Mouse (Mus musculus) liver, embryonic 14.5 days (tissue): ENCODE results near the gene BC004004. TPM values are rescaled to one million over a fixed set of nuclear protein-coding genes. Genes with fewer than 3 reads are reported as not detected.

Source experiments
- ATAC-seq: fragments of 200-750 bp; cut with Nextera tagmentation; 2 replicates; pipeline ENCODE4 v1.8.0; 2017; ENCODE audit warnings: moderate number of reproducible peaks, mild to moderate bottlenecking, moderate library complexity; ENCODE audit not compliant: insufficient read depth
- DNase-seq, 3 experiments: peaks; one replicate each; pipeline ENCODE4 v3.0.0-alpha.2; 2012 to 2013; ENCODE audit warnings: low read depth in 3 of 3, low spot score in 3 of 3
- H3K27ac ChIP-seq: fragments of 300-500 bp; sonication (generic); 2 replicates; pipeline ENCODE4 v1.5.1; 2014; ENCODE audit warnings: moderate library complexity, mild to moderate bottlenecking, control low read depth, inconsistent platforms
- H3K27me3 ChIP-seq: fragments of 300-500 bp; sonication (generic); 2 replicates; pipeline ENCODE4 v1.6.1; 2014; ENCODE audit warnings: mild to moderate bottlenecking, low read length, moderate library complexity; ENCODE audit not compliant: control insufficient read depth, insufficient read depth
- H3K36me3 ChIP-seq: fragments of 300-500 bp; sonication (generic); replicated peaks from 2 replicates; pipeline ENCODE4 v1.6.1; 2014; ENCODE audit warnings: low read depth; ENCODE audit not compliant: control insufficient read depth, insufficient read depth
- H3K4me1 ChIP-seq, 2 experiments: fragments of 200-500 bp in 1 of 2; fragments of 300-500 bp in 1 of 2; sonication (generic) in 1 of 2; replicated peaks; 2 replicates each; pipeline ENCODE4 v1.6.1; 2012 to 2014; ENCODE audit warnings: antibody characterized with exemption in 1 of 2, inconsistent platforms in 1 of 2, low read length in 1 of 2; ENCODE audit not compliant: control insufficient read depth in 2 of 2, insufficient read depth in 2 of 2
- H3K4me2 ChIP-seq: fragments of 300-500 bp; sonication (generic); 2 replicates; pipeline ENCODE4 v1.6.1; 2014; ENCODE audit warnings: low read depth, mild to moderate bottlenecking, control low read depth, moderate library complexity
- H3K4me3 ChIP-seq, 2 experiments: fragments of 200-500 bp in 1 of 2; fragments of 300-500 bp in 1 of 2; sonication (generic) in 1 of 2; 2 replicates each; pipeline ENCODE4 v1.5.1; 2012 to 2014; ENCODE audit warnings: low read depth in 2 of 2, low read length in 2 of 2, mild to moderate bottlenecking in 2 of 2, control low read depth in 1 of 2, inconsistent platforms in 1 of 2, moderate library complexity in 1 of 2; ENCODE audit not compliant: insufficient read depth in 1 of 2
- H3K9ac ChIP-seq: fragments of 300-500 bp; sonication (generic); replicated peaks from 2 replicates; pipeline ENCODE4 v1.6.1; 2014; ENCODE audit warnings: mild to moderate bottlenecking, control low read depth, moderate library complexity
- H3K9me3 ChIP-seq: fragments of 300-500 bp; sonication (generic); 2 replicates; pipeline ENCODE4 v1.6.1; 2016; ENCODE audit warnings: low read length, mixed read lengths; ENCODE audit not compliant: control insufficient read depth
- CTCF ChIP-seq: IDR thresholded peaks from 2 replicates; pipeline ENCODE4 v1.5.1; 2016; ENCODE audit warnings: antibody characterized with exemption, low read depth, control low read depth
- EP300 ChIP-seq: IDR thresholded peaks from 2 replicates; pipeline ENCODE4 v1.6.1; 2016; ENCODE audit warnings: antibody characterized with exemption, low read depth
- WGBS: fragments of 180-500 bp; shearing (Covaris S2); extraction: QIAGEN DNeasy Blood & Tissue Kit; methylation state at CpG from one replicate; pipeline ENCODE4 v1.1.7; 2014; ENCODE audit not compliant: insufficient replicate concordance; 5-methylcytosine and 5-hydroxymethylcytosine counted together
- polyA plus RNA-seq, 2 experiments: library from polyadenylated mRNA; depleted of rRNA in 1 of 2; stranded (reverse) in 1 of 2; unstranded in 1 of 2; fragments of >200 nt; fragmentation: Nextera tagmentation in 1 of 2; extraction: Ambion mirVana in 1 of 2; gene quantifications; 2 replicates each; pipeline versions ENCODE4 v1.2.1 to v1.2.3; 2012 to 2014

BC004004 gene
- polyA plus RNA-seq, 2 experiments, result 26.1 to 58.1 TPM

DNA sequence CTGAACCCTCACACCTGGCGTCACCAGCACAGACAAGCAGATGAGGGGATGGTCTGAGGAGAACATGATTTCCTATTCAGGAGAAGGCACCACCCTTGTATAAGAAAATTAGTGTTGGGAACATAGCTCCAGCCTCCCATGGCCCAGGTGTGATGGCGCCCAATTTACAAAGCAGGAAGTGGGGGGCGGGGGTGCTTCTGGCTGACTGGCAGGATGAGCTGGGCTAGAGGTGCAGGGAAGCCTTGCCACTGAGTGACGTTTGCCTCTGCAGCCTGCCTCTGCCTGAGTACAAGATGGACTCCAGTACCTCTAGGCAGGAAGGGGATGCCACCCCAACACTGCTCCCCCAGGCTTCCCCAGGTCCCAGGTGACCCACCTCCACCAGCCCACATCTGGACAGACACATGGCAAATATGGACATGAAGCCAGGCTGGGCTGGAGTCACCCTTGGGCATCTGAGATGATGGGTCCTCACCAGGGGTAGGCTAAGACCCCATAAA, 63.6 kb downstream of the BC004004 start:
- no peaks in the 10 kb centered on the region for H3K4me1 ChIP-seq
- no peak overlapping the region for H3K27ac ChIP-seq
- DNase-seq (no peak), ATAC-seq (no peak)
- no peak overlapping the region for H3K4me2 ChIP-seq
- no peak overlapping the region for H3K9ac ChIP-seq
- no peak for TF ChIP-seq CTCF
- no peak for TF ChIP-seq EP300
- H3K4me3 ChIP-seq, result no peak overlapping the region
- no peaks in the 10 kb centered on the region; the same call in 1 of the 2 replicates for H3K27me3 ChIP-seq
- no peaks in the 10 kb centered on the region for H3K9me3 ChIP-seq
- 63% methylated on average over 4 of the region's 4 CpGs for WGBS
- peaks cover 7% of the 10 kb centered on the region; the same call in 1 of the 2 replicates for H3K36me3 ChIP-seq

DNA sequence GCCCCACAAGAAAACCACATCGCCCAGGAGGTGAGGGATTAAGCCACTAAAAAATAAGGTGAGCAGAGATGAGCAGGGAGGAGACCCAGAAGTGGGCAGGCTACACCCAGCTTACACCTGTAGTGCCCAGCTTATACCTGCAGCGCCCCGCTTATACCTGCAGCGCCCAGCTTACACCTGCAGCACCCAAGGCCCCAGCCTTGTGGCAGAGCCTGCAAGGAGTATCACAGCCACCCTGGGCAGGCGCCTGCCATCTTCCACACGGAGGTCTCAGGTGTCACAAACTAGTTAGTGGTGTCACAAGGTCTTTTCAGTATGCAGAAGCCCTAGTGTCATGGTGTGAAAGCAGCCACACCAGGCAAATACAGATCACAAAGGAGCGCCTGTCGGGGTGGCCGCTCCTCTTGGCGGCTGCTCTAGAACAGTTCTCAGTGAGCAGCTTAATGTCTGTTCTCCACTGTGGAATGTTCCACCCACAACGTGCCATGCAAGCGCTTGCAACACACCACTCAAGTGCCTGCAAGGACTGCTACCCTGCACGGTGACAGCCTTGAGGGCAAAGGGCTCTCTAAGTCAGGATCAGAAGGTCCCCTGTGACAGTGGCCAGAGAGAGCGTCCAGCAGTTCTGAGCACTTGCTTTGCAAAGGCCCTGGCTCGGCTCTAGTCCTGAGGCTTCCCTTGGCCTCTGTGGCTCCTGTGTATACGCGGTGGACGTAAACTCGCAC, 67.8 kb downstream of the BC004004 start:
- H3K4me1 ChIP-seq, result no peaks in the 10 kb centered on the region
- ATAC-seq, result no peak
- H3K4me3 ChIP-seq, result no peak overlapping the region
- no peak for DNase-seq
- no peak overlapping the region for H3K4me2 ChIP-seq
- no peak for TF ChIP-seq CTCF
- TF ChIP-seq EP300, result no peak
- H3K27ac ChIP-seq, result no peak overlapping the region
- H3K27me3 ChIP-seq, result no peaks in the 10 kb centered on the region
- H3K36me3 ChIP-seq, result peaks cover 10% of the 10 kb centered on the region; the same call in 1 of the 2 replicates
- 84% methylated on average over 19 of the region's 19 CpGs for WGBS
- no peaks in the 10 kb centered on the region for H3K9me3 ChIP-seq
- no peak overlapping the region for H3K9ac ChIP-seq

DNA sequence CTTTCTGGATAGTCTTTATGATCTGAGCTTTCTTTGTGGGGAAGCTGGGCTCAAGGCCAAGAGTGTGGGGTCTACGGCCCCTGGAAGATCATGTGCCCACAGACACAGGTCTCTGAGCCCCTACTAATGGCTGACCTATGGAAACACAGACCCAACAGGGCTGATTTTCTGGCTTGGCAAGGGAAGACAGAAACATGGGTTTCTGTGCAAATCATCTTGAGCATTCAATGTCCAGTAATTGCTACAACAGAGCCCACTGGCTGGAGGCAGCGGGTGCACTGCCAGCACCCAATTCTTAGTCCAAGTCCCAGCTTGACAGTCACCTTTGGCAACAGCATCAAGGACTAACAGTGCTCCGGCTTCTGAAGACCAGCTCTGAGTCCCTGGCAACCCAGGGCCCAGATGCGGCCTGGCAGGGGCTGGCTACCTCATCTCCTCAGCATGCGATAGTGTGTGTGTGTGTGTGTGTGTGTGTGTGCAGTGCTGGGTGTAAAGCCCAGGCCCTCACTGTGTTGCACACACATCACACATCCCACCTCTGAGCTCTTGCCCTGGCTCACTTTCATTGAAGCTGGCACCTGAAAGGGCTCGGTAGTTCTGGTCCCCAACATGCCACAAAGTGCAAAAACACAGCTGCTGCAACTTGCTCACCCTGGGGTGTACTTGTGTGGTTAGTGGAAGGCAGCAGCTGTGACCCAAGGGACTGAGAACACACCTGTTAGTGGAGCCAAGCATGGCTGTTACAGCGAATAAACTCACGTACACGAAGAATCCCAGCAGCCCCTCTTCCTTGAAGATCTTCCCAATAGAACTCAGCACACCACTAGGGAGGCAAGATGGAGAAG, 69.6 kb downstream of the BC004004 start:
- no peaks in the 10 kb centered on the region for H3K9me3 ChIP-seq
- no peak for DNase-seq
- no peak overlapping the region for H3K4me2 ChIP-seq
- peaks cover 3% of the 10 kb centered on the region; the same call in 1 of the 2 replicates for H3K36me3 ChIP-seq
- H3K4me3 ChIP-seq, result no peak overlapping the region
- no peak for ATAC-seq
- WGBS, result 86% methylated on average over 9 of the region's 9 CpGs
- H3K4me1 ChIP-seq, result peaks cover 0 to 3% of the 10 kb centered on the region in 2 experiments; a peak in 2 of 4 replicates
- no peak overlapping the region for H3K9ac ChIP-seq
- H3K27me3 ChIP-seq, result no peaks in the 10 kb centered on the region
- no peak for TF ChIP-seq EP300
- no peak for TF ChIP-seq CTCF
- H3K27ac ChIP-seq, result no peak overlapping the region

DNA sequence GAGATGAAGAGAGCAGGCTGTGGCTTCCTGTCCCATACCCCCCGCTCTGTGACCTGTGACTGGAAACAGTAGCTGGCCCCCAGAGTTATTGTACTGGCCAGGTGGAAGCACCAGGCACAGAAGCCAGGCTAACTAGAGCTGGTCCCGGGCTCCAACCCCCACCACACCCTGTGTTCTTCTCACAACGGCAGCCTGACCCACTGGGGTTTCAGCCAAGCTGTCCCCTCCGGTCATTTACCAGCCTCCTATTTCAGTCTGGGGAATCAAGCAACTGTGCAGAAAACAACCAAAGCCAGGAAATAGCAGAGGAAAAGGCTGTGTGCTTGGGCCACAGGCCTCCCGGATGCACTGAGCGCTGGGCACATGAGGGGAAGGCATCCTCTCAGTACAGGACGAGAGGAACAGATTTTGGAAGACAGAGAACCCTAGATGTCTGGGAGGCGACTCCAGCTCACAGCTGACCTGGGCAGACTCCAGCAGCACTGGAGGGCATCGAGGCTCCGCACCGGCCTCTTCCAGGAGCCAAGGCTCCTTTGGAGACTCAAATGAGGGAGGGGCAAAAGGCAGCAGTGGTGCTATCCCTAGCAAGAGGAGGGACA, 70.7 kb downstream of the BC004004 start:
- Histone ChIP-seq H3K4me3 (no peak overlapping the region), H3K4me2 (no peak overlapping the region), H3K27ac (no peak overlapping the region), H3K9ac (no peak overlapping the region), H3K4me1 (peaks cover 0 to 4% of the 10 kb centered on the region in 2 experiments; a peak in 2 of 4 replicates), H3K27me3 (no peaks in the 10 kb centered on the region), H3K9me3 (no peaks in the 10 kb centered on the region), H3K36me3 (peaks cover 3% of the 10 kb centered on the region; the same call in 1 of the 2 replicates)
- no peak for ATAC-seq
- WGBS, result 81% methylated on average over 11 of the region's 11 CpGs
- TF ChIP-seq EP300 (no peak), CTCF (no peak)
- DNase-seq, result no peak
